Mouse (Mus musculus) lung, adult 2 months (tissue): ENCODE measurements around the gene Brat1.

Experiments used
- CTCF ChIP-seq: fragments of 200-500 bp; IDR thresholded peaks from 2 replicates; pipeline ENCODE4 v1.5.1; 2011; ENCODE audit warnings: mild to moderate bottlenecking, low read length, control low read depth; ENCODE audit not compliant: insufficient read depth
- POLR2A ChIP-seq: fragments of 200-500 bp; IDR thresholded peaks from 2 replicates; pipeline ENCODE4 v1.6.1; 2011; ENCODE audit warnings: low read depth, mild to moderate bottlenecking, control low read depth, low read length, borderline replicate concordance; ENCODE audit errors: extremely low read depth

GRCm38 (mm10) chr5:140672115-140672514 lies 32.7 kb upstream of the Brat1 start:
- TF ChIP-seq CTCF: no peak
- TF ChIP-seq POLR2A: no peak
